Mouse (Mus musculus) thymus, adult 18-20 months (tissue): Measurements from ENCODE around the gene Ndufaf7.

ENCODE experiments used
- DNase-seq, 2 experiments: peaks; one replicate each; pipeline ENCODE4 v3.0.0; 2022; ENCODE audit warnings: mixed read lengths in 2 of 2

Gene Ndufaf7

DNA sequence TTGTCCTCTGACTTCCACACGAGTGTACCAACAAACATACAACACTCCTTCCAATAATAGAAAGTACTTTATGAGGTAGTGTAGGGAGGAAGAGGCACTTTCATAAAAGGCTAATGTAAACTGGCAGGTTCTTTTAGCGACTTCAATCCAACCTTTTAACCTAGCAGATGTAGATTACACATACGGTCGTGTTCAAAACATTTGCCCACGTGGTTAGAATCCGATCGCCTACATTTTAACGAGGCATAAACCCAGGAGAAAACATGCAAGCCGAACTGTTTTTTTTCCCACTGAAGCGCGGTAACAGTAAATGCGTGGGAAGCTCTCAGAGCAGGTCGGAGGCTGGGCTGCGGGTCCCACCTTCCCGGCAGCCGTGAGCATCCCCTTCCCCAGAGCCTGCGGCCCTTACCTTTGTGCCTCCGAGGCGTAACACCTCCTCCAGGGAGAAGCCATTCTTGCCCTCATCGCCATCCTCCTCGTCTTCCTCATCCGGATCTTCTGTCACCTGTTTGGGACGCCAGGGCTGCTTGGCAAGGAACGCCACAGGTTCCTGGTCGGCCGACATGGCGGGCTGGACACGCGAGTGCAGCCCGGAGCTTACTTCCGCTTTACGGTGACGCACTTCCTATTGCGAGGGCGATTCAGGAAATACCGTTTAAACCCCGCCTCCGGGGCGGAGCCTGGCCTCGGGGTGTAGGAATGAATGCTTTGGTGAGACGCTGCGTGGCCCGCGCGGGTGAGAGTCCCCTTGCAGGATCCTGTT is at the start of gene Ndufaf7, which contains the start of gene Cebpz:
Gene Ndufaf7, plus strand, starts transcription at position 671 of the 763 bp plus-strand sequence.
Gene Cebpz, minus strand, starts transcription at position 601 of the 763 bp plus-strand sequence.
- peak; percentile 91 to 95 for DNase-seq

DNA sequence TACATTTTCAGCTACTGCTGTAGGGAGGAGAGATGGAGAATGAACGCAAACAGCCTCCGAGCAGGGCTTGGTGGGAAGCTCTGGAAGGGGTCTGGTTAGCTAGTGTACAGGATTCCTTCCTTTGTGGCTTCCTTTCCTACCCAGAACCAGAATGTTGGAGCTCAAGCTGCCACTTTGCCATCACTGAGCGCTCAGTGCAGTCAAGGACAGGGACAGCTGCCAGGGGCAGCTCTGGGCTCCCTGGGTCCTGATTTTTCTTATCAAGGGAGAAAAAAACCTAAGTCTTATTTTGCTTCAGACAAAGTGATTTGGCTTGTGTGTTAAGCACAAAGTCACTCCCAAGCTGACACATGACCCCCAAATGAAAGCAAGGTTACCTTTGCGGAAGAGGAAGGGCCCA is 48.4 kb upstream of the Ndufaf7 start:
- no peak for DNase-seq

DNA sequence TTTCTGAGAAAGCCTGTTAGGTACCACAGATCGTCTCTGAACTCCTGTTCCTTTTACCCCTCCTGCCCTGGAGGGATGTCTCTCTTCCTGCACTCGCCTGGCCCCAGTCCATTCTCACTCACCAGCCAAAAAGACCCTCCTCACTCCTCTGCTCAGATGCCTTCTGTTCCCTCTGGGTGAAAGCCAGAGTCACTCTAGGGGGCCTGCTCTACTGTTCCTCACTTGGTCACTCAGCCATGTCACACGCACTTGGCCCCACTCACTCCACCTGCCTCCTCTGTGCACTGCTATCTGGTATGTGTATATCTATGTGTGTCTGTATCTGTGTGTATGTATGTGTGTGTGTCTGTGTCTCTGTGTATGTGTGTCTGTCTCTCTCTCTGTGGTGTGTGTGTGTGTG is 47.8 kb upstream of the Ndufaf7 start:
- DNase-seq = no peak

DNA sequence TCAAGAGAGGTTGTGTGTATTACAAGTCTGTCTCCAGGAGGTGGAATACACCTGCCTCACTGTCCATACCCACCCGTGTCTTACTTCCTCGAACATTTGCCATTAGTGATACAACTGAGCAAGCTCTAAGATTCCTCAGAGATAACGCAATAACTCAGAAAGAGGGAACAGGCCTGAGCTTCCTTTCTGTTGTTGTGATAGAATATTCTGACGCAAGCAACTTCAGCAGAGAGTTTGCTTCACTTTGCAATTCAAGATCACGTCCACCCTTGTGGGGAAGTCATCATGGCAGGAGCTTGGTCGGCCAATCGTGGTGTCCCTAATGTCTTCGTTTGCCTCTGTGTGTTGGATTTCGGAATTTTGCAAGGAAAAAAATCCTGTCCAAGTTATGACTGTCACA is 45.9 kb upstream of the Ndufaf7 start:
- DNase-seq = no peak

DNA sequence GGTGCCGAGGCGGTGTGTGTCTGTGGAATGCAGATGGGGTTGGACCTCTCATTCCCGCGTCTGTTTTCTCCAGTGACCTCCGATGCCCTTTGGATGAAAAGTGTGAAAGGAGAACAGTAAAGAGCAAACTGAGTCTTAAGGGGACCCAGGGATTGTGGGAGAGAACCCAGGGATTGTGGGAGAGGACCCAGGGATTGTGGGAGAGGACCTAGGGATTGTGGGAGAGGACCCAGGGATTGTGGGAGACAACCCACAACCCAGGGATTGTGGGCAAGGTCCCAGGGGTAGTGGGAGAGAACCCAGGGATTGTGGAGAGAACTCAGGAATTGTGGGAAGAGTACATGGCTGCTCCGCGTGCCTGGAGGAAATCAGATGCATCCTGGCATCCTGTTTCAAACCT is 41.9 kb upstream of the Ndufaf7 start:
- no peak for DNase-seq

GRCm38 (mm10) chr17:78895394-78895793 is 41.5 kb upstream of the Ndufaf7 start:
- DNase-seq = no peak

DNA sequence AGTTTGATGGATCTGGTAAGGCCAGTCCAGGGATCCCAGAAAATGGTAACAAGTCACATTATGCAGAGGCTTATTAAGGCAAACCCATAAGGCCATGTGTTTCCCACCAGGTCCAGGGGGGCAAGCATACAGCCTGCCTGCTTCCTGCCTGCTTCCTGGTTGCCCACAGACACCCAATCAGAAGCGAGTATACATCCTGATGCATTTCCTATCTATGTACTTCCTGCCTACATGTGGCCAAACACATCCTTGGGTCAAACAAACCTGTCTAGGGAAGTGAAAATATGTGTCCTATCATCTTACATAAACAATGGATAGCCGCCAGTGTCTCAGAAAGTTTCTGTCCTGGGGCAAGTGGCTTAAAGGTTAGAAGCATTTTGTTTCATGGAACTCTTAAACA is 33.8 kb upstream of the Ndufaf7 start:
- no peak for DNase-seq

DNA sequence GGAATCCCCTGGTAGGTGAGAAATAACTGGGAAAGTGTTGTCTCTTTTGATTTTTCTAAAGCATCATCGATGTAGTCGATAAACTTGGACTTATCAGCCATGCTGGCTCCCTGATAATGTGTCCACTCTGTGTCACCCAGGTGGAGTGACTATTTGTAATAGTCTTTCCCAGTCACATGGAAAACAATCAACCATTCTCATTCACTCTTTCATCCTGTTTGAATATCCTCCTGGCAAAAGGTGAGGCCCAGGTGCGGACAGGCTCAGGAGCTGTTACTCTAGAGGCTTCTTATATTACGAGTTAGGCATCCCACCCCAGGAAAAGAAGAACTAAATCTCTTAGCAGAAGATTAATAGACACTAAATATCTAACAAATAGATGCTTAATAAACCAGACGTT is 30.0 kb upstream of the Ndufaf7 start, which contains the start of gene Sult6b1:
Gene Sult6b1, minus strand, starts transcription at position 101 of the 400 bp plus-strand sequence.
- DNase-seq = no peak

DNA sequence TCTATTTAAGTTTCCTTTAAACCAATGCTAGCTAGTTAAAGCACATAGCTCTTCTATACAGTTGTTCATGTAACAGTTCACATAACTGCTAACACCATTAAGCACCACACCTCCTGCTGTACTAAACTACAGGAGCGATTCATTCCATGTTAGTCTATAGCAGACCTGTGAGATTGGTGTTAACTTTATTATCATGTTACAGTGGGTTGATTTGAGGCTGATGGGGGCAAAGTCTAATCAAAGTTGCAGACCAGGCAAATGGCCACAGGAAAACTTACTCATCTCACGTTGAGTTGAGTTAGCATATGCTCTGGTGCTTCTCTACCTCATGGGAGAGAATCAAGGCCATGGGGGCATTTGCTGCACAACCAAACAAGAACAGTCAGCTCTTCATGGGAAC is 27.6 kb upstream of the Ndufaf7 start:
- no peak for DNase-seq

- DNase-seq = no peak
Measured at GRCm38 (mm10) chr17:78912861-78913281, 24.1 kb upstream of the Ndufaf7 start.

GRCm38 (mm10) chr17:78913921-78914320 is 23.0 kb upstream of the Ndufaf7 start:
- DNase-seq = no peak

GRCm38 (mm10) chr17:78915772-78916171 is 21.2 kb upstream of the Ndufaf7 start:
- DNase-seq = no peak

- DNase-seq = peak; percentile 87 to 92
Measured at GRCm38 (mm10) chr17:78916369-78916813, 20.5 kb upstream of the Ndufaf7 start, which contains the start of gene Cebpzos. Cebpzos (plus strand) TSS chr17:78916500.

DNA sequence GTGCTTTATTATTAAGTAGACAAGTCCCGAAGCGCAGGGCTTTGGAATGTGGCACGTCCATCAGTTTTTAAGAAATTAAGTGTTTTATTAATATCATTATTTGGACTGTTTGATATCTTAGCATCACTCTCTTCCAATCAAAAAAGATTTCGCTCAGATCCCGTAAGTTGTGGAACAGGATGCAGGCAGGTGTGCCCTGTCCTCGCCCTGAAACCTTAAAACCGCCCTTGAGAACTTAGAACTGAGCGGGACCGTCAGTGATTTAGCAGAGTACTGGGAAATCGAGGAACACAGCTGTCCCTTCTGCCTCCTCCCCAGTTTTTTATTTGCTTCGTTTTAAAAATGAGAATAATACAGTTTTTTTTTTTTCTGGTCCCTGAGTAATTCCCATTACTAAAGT is 20.0 kb upstream of the Ndufaf7 start:
- DNase-seq = no peak

GRCm38 (mm10) chr17:78917696-78918095 is 19.2 kb upstream of the Ndufaf7 start:
- DNase-seq = no peak

DNA sequence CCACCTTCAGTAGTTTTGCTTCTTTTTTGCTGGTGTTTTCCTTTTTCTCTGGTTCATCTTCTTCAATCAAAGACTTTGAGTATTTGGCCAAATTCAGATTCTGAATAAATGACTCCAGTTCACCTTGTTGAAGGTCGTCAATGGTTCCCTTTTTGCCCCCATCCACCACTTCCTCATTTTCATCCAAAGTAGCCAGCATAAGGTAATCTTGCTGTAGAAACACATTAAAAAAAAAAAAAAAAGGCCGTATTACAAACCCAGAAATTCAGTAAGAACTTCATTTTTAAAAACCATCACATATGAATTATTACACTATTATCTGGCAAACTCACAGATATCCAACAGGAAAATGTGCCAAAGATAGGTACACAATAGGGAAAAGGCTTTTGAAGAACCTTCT is 1.1 kb upstream of the Ndufaf7 start:
- DNase-seq = no peak

- DNase-seq = no peak
Measured at GRCm38 (mm10) chr17:78937229-78937853, 405 bp downstream of the Ndufaf7 start.

GRCm38 (mm10) chr17:78938927-78939326 is 2.0 kb downstream of the Ndufaf7 start:
- no peak for DNase-seq

- no peak for DNase-seq
Measured at GRCm38 (mm10) chr17:78942579-78942978, 5.6 kb downstream of the Ndufaf7 start.

DNA sequence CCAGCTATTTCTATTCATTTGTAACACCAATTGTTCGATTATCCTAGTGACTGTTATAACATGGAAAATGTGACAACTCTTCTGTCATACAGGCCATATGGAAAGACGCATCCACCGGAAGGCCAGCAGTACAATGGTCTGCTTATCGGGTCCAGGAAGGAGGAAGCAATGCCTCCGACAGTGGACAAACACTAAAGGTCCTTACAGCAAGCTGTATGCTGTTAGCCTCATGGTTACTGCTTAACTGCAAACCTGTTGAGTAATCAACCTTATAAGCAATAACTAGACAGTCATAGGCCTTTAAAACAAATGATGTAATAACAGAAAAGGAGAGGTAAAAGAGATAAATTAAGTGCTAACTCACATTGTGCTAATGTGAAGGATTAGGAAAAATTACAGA is 14.3 kb downstream of the Ndufaf7 start:
- DNase-seq = no peak

- DNase-seq = no peak
Measured at GRCm38 (mm10) chr17:78952070-78952469, 15.1 kb downstream of the Ndufaf7 start.

GRCm38 (mm10) chr17:78953240-78953639 is 16.3 kb downstream of the Ndufaf7 start:
- no peak for DNase-seq

DNA sequence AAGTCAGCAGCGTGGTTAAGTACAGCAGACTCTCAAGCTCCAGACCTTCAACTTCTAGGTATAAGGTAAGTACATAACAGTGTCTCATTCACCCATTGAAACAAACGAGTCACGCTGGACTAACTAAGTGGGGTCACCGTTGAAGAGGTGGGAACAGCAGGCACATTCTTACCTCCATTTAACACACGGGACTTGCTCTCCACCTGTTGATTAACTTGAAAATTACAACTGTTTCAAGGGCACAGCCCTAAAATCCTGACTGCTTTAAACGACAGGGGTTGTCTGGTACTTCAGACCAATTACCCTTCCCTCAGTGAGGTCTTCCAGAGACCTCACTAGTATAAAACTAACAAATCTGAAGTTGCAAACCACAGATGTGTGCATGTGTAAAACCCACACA is 22.5 kb downstream of the Ndufaf7 start:
- DNase-seq = no peak

- DNase-seq = no peak
Measured at GRCm38 (mm10) chr17:78964387-78964786, 27.5 kb downstream of the Ndufaf7 start.
